Mouse (Mus musculus) lung, embryonic 14.5 days (tissue): Measurements from ENCODE around the gene Mgat4b. TPM values are rescaled to one million over a fixed set of nuclear protein-coding genes. Genes with fewer than 3 reads are reported as not detected.

Experiments
- ATAC-seq: fragments of 200-750 bp; cut with Nextera tagmentation; 2 replicates; pipeline ENCODE4 v1.8.0; 2017; ENCODE audit warnings: mild to moderate bottlenecking, moderate TSS enrichment, moderate library complexity; ENCODE audit not compliant: insufficient read depth
- DNase-seq: peaks from one replicate; pipeline ENCODE4 v3.0.0-alpha.2; 2015
- H3K27ac ChIP-seq: fragments of 300-500 bp; sonication (generic); 2 replicates; pipeline ENCODE4 v1.5.1; 2014; ENCODE audit warnings: low read depth, mild to moderate bottlenecking, moderate library complexity
- H3K27me3 ChIP-seq: fragments of 300-500 bp; sonication (generic); 2 replicates; pipeline ENCODE4 v1.6.1; 2014; ENCODE audit warnings: low read length, control low read depth; ENCODE audit not compliant: insufficient read depth
- H3K36me3 ChIP-seq: fragments of 300-500 bp; sonication (generic); 2 replicates; pipeline ENCODE4 v1.6.1; 2014; ENCODE audit warnings: control low read depth; ENCODE audit not compliant: insufficient read depth
- H3K4me1 ChIP-seq: fragments of 300-500 bp; sonication (generic); 2 replicates; pipeline ENCODE4 v1.6.1; 2014; ENCODE audit warnings: antibody characterized with exemption, control low read depth; ENCODE audit not compliant: insufficient read depth
- H3K4me2 ChIP-seq: fragments of 300-500 bp; sonication (generic); 2 replicates; pipeline ENCODE4 v1.6.1; 2014; ENCODE audit warnings: mild to moderate bottlenecking
- H3K4me3 ChIP-seq: fragments of 300-500 bp; sonication (generic); 2 replicates; pipeline ENCODE4 v1.5.1; 2014; ENCODE audit warnings: low read depth, low read length
- H3K9ac ChIP-seq: fragments of 300-500 bp; sonication (generic); 2 replicates; pipeline ENCODE4 v1.6.1; 2014
- H3K9me3 ChIP-seq: fragments of 300-500 bp; sonication (generic); 2 replicates; pipeline ENCODE4 v1.6.1; 2016; ENCODE audit warnings: low read depth, low read length, control low read depth
- CTCF ChIP-seq: IDR thresholded peaks from 2 replicates; pipeline ENCODE4 v1.5.1; 2016; ENCODE audit warnings: antibody characterized with exemption, low read depth
- WGBS: fragments of 180-500 bp; shearing (Covaris S2); extraction: QIAGEN DNeasy Blood & Tissue Kit; methylation state at CpG from one replicate; pipeline ENCODE4 v1.1.7; 2014; 5-methylcytosine and 5-hydroxymethylcytosine counted together
- polyA plus RNA-seq: library from polyadenylated mRNA; unstranded; fragments of >200 nt; fragmentation: Nextera tagmentation; extraction: Ambion mirVana; gene quantifications from 2 replicates; pipeline ENCODE4 v1.2.1, GENCODE M21; 2014

Mgat4b gene
- polyA plus RNA-seq, 1 experiment from 2014 or later: 44.2 TPM

GRCm38 (mm10) chr11:50263198-50263597 is 52.5 kb downstream of the Mgat4b start:
- no peak overlapping the region for H3K4me3 ChIP-seq

GRCm38 (mm10) chr11:50265931-50266330 is 55.2 kb downstream of the Mgat4b start:
- Histone ChIP-seq H3K9me3 (no peaks in the 10 kb centered on the region), H3K9ac (no peak overlapping the region), H3K27me3 (no peaks in the 10 kb centered on the region), H3K4me1 (no peaks in the 10 kb centered on the region), H3K4me3 (no peak overlapping the region), H3K4me2 (no peak overlapping the region), H3K27ac (no peak overlapping the region), H3K36me3 (peaks cover 56% of the 10 kb centered on the region)
- 80% methylated on average over 8 of the region's 8 CpGs for WGBS
- TF ChIP-seq CTCF: no peak
- DNase-seq (no peak), ATAC-seq (no peak)

More at GRCm38 (mm10) chr11:50263198-50263597, 52.5 kb downstream of the Mgat4b start:
- no peak overlapping the region for H3K9ac ChIP-seq
- H3K4me1 ChIP-seq: no peaks in the 10 kb centered on the region
- DNase-seq: peak; percentile 28
- no peak overlapping the region for H3K4me2 ChIP-seq
- H3K36me3 ChIP-seq: peaks cover 83% of the 10 kb centered on the region
- no peaks in the 10 kb centered on the region for H3K9me3 ChIP-seq
- no peak for ATAC-seq
- H3K27ac ChIP-seq: no peak overlapping the region
- 84% methylated on average over 3 of the region's 3 CpGs for WGBS
- no peak for TF ChIP-seq CTCF
- H3K27me3 ChIP-seq: no peaks in the 10 kb centered on the region

- Histone ChIP-seq H3K4me3 (no peak overlapping the region), H3K36me3 (peaks cover 45% of the 10 kb centered on the region), H3K9me3 (no peaks in the 10 kb centered on the region), H3K9ac (no peak overlapping the region), H3K4me1 (no peaks in the 10 kb centered on the region), H3K4me2 (no peak overlapping the region), H3K27ac (no peak overlapping the region), H3K27me3 (no peaks in the 10 kb centered on the region)
- TF ChIP-seq CTCF: no peak
- DNase-seq: no peak
- 89% methylated on average over 3 of the region's 3 CpGs for WGBS
- ATAC-seq: no peak
Observed at GRCm38 (mm10) chr11:50266997-50267396, 56.3 kb downstream of the Mgat4b start.

- Histone ChIP-seq H3K36me3 (peaks cover 29% of the 10 kb centered on the region), H3K4me1 (no peaks in the 10 kb centered on the region), H3K4me3 (no peak overlapping the region), H3K27ac (no peak overlapping the region), H3K4me2 (no peak overlapping the region), H3K27me3 (no peaks in the 10 kb centered on the region), H3K9me3 (no peaks in the 10 kb centered on the region), H3K9ac (no peak overlapping the region)
- DNase-seq (no peak), ATAC-seq (no peak)
- WGBS: 68% methylated on average over 2 of the region's 2 CpGs
- TF ChIP-seq CTCF: peak; percentile 53
Observed at GRCm38 (mm10) chr11:50269163-50269562, 58.5 kb downstream of the Mgat4b start.

GRCm38 (mm10) chr11:50269885-50270284 is 59.2 kb downstream of the Mgat4b start:
- H3K9ac ChIP-seq: no peak overlapping the region
- H3K36me3 ChIP-seq: peaks cover 22% of the 10 kb centered on the region
- no peak overlapping the region for H3K4me2 ChIP-seq
- no peaks in the 10 kb centered on the region for H3K4me1 ChIP-seq
- H3K27ac ChIP-seq: no peak overlapping the region
- no peak for ATAC-seq
- no peak overlapping the region for H3K4me3 ChIP-seq
- no peaks in the 10 kb centered on the region for H3K27me3 ChIP-seq
- no peak for DNase-seq
- TF ChIP-seq CTCF: no peak
- H3K9me3 ChIP-seq: no peaks in the 10 kb centered on the region
- WGBS: 92% methylated on average over 1 of the region's 1 CpGs

- Histone ChIP-seq H3K27ac (no peak overlapping the region), H3K4me3 (no peak overlapping the region), H3K36me3 (0 out of 2 replicates have a peak, but pooled peaks cover 5% of the 10 kb centered on the region), H3K27me3 (no peaks in the 10 kb centered on the region), H3K9me3 (no peaks in the 10 kb centered on the region), H3K4me1 (no peaks in the 10 kb centered on the region), H3K9ac (no peak overlapping the region), H3K4me2 (no peak overlapping the region)
- TF ChIP-seq CTCF: no peak
- 86% methylated on average over 2 of the region's 2 CpGs for WGBS
- ATAC-seq: no peak
- DNase-seq: no peak
Observed at GRCm38 (mm10) chr11:50272819-50273218, 62.1 kb downstream of the Mgat4b start.

- ATAC-seq (no peak), DNase-seq (no peak)
- Histone ChIP-seq H3K36me3 (0 out of 2 replicates have a peak, but pooled peaks cover 6% of the 10 kb centered on the region), H3K4me1 (no peaks in the 10 kb centered on the region), H3K27ac (no peak overlapping the region), H3K9ac (no peak overlapping the region), H3K4me2 (no peak overlapping the region), H3K4me3 (no peak overlapping the region), H3K27me3 (no peaks in the 10 kb centered on the region), H3K9me3 (no peaks in the 10 kb centered on the region)
- WGBS: 73% methylated on average over 2 of the region's 2 CpGs
- no peak for TF ChIP-seq CTCF
Observed at GRCm38 (mm10) chr11:50275077-50275476, 64.4 kb downstream of the Mgat4b start.
